Mouse (Mus musculus): ENCODE measurements at regions not wholly inside any gene's neighbourhood (a gene's known extent, or its start where the extent isn't known, plus 50 kb on each side); places are given as distances from the start of the nearest gene placed in this dataset.

DNA sequence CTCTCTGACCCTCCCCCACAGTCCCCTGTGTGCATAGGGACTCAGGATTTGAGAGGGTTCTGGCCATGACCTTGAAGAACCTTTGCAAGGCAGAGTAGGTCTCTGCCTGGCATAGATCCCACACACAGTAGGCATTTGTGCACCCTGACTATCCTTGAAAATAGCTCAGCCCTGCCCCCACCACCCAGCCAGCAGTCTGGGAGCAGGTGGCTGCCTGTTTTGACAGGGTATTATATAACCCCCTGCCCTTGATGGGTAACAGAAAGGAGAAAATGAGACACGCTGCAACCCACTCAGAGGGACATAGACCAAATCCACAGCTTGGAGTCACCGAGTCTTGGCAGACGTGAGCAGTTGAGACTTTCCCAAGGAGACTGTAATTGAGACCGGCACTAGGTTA, 58.9 kb upstream of the Zfp536 start:
- WGBS, result 54% methylated on average over 4 of the region's 4 CpGs
- DNase-seq (ENCODE audit: low spot score), result no peak

DNA sequence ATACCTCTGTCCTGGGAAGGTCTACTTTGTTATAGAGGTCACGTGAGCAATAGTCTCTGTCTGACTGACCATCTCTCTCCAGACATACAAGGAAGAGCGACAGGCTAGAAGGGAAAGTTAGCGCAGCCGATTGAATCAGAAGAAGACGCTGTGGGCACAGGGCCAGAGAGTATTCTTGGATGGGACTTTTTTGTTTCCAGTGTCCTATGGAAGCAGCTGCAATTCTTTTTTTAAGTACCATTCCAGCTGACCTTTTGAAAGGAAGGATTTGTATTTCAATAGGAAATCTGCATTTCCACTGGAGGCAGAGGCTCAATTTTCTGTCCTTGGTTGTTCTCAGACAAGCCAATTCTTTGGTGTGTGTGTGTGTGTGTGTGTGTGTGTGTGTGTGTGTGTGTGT, 52.3 kb upstream of the Zfp536 start:
- no peaks in the 10 kb centered on the region for H3K36me3 ChIP-seq (replicated peaks; ENCODE audit: control insufficient read depth, insufficient read depth, low read length)
- H3K9me3 ChIP-seq (replicated peaks; ENCODE audit: control insufficient read depth, low read length), result no peaks in the 10 kb centered on the region
- no peak overlapping the region for H3K27ac ChIP-seq (ENCODE audit: low read depth)
- no peak for DNase-seq (ENCODE audit: low spot score)
- no peaks in the 10 kb centered on the region for H3K27me3 ChIP-seq (ENCODE audit: control insufficient read depth, insufficient read depth, low read length)
- TF ChIP-seq EP300 (IDR thresholded peaks at IDR 0.05; ENCODE audit: low read depth) (no peak), CTCF (IDR thresholded peaks at IDR 0.05; ENCODE audit: low read depth) (no peak)
- peaks cover 5% of the 10 kb centered on the region; the same call in 1 of the 2 replicates for H3K4me1 ChIP-seq (ENCODE audit: control insufficient read depth, insufficient read depth)
- no peak overlapping the region for H3K4me2 ChIP-seq (ENCODE audit: low read depth, low read length)
- 78% methylated on average over 5 of the region's 5 CpGs for WGBS
- no peak overlapping the region for H3K4me3 ChIP-seq (ENCODE audit: low read depth, low read length)
- no peak overlapping the region for H3K9ac ChIP-seq (replicated peaks; ENCODE audit: low read depth, low read length)
- no peak for ATAC-seq (ENCODE audit: insufficient read depth, low read depth)

More for the DNA sequence above, 58.9 kb upstream of the Zfp536 start:
- no peak overlapping the region for H3K4me3 ChIP-seq (ENCODE audit: low read depth, low read length)
- peak; percentile 20; the same call in 1 of the 2 replicates for ATAC-seq (ENCODE audit: insufficient read depth, low read depth)
- H3K4me1 ChIP-seq (ENCODE audit: control insufficient read depth, insufficient read depth), result 0 out of 2 replicates have a peak, but pooled peaks cover 4% of the 10 kb centered on the region
- no peak overlapping the region for H3K9ac ChIP-seq (replicated peaks; ENCODE audit: low read depth, low read length)
- H3K9me3 ChIP-seq (replicated peaks; ENCODE audit: control insufficient read depth, low read length), result no peaks in the 10 kb centered on the region
- no peaks in the 10 kb centered on the region for H3K27me3 ChIP-seq (ENCODE audit: control insufficient read depth, insufficient read depth, low read length)
- no peaks in the 10 kb centered on the region for H3K36me3 ChIP-seq (replicated peaks; ENCODE audit: control insufficient read depth, insufficient read depth, low read length)
- TF ChIP-seq EP300 (IDR thresholded peaks at IDR 0.05; ENCODE audit: low read depth) (no peak), CTCF (IDR thresholded peaks at IDR 0.05; ENCODE audit: low read depth) (no peak)
- H3K27ac ChIP-seq (ENCODE audit: low read depth), result no peak overlapping the region
- H3K4me2 ChIP-seq (ENCODE audit: low read depth, low read length), result no peak overlapping the region

Data from heart, postnatal 0 days (tissue).